Mouse (Mus musculus): ENCODE data around the gene Arid3c.
A peak's percentile ranks its signal among the peaks of the same experiment; 100 is the strongest.
"Not testable (repeated sequence)": the region's sequence is repeated elsewhere in the genome, so short reads cannot be mapped to it uniquely, and the experiment has no call there.

Gene Arid3c

GRCm38 (mm10) chr4:41705922-41706754 is 24.8 kb downstream of the Arid3c start:
- DNase-seq (ENCODE audit: low spot score), result no peak

DNA sequence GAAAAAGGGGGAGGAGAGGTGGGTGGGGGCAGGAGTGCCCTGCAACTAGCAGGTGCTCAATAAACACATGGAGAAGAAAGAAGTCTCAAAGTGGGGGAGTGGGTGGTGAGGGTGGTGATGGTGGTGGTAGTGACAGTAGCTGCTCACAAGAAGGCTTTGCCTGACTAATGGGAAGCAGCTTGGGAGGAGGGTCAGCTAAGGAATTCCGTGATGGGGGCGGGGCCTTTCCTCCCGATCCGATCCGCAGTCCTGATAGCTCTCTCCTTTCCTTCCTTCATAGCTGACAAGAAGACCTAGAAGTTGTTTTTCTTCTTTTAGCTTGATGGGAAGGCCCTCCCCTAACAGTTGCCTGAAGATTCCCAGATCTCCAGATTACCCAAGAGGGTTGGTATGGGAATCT is 26.3 kb downstream of the Arid3c start:
- no peak for DNase-seq (ENCODE audit: low spot score)

DNA sequence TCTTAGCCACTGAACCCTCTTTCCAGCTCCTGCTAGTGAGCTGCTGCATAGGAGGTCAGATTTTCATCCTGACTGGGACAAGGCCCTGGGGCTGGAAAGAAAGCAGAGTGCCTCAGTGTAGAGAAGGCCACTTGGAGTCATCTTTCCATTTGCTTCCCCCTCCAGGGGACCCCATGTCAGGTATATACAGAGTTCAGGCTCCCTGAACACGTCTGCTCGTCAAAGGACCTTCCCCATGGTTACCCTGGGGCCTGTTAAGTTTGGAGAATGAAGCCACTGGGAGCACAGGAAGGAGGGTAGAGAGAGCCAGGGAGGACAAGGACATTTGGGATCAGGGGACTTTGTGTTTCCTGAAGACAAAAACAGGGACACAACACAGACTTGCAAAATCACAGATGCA is 28.7 kb downstream of the Arid3c start:
- DNase-seq (ENCODE audit: low spot score), result not testable (repeated sequence)

GRCm38 (mm10) chr4:41700224-41700623 is 30.7 kb downstream of the Arid3c start:
- not testable (repeated sequence) for DNase-seq (ENCODE audit: low spot score)

GRCm38 (mm10) chr4:41699783-41700182 is 31.2 kb downstream of the Arid3c start, which contains the start of gene Il11ra1:
Il11ra1 (plus strand) TSS chr4:41699989.
- DNase-seq (ENCODE audit: low spot score), result not testable (repeated sequence)

- DNase-seq (ENCODE audit: low spot score), result not testable (repeated sequence)
Measured at GRCm38 (mm10) chr4:41698421-41699016, 32.4 kb downstream of the Arid3c start.

GRCm38 (mm10) chr4:41696930-41697841 is 33.8 kb downstream of the Arid3c start, which contains the start of gene Cntfr:
Cntfr (minus strand) TSS chr4:41697089.
- DNase-seq (ENCODE audit: low spot score), result peak; percentile 82

GRCm38 (mm10) chr4:41696452-41696851 is 34.5 kb downstream of the Arid3c start:
- DNase-seq (ENCODE audit: low spot score), result not testable (repeated sequence)

DNA sequence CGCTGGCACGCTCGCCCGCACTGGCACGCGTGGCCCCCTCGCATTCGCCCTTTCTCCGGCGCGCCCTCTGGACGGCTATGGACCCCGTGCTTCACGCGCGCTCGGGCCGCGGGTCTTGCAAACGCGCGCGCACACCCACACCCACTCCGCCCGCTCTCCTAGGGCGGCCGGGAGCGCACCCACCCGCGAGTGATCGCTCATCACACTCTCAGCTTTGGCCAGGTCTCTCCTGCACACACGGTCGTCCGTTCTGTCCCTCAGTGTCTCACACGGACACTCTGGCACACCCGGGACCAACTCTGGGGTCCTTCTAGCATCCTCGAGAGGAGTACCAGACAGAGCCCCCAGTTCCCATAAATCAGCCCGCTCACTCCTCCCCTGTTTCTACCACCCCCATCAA is 35.1 kb downstream of the Arid3c start:
- DNase-seq (ENCODE audit: low spot score), result not testable (repeated sequence)

GRCm38 (mm10) chr4:41693511-41693910 is 37.4 kb downstream of the Arid3c start:
- DNase-seq (ENCODE audit: low spot score), result not testable (repeated sequence)

DNA sequence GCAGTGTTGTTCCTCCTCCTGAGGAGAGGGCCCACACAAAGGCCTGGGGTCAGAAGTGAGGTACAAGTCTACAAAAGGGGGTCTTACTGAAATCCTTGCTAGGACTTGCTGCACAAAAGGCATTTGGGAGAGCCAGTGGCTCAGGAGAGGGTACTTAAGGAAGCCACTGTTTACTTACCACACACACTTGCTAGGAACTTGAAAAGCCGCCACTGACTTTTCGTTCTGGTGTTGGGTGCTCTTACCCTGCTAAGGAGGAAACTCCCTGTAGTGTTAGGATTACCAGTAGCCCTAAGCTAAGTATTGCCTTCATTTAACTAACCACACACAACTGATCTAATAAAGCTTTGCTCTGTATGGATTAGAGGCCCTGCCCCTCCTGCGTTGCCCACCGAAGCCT is 40.9 kb downstream of the Arid3c start:
- not testable (repeated sequence) for DNase-seq (ENCODE audit: low spot score)

GRCm38 (mm10) chr4:41688562-41688961 is 42.4 kb downstream of the Arid3c start:
- DNase-seq (ENCODE audit: low spot score), result not testable (repeated sequence)

DNA sequence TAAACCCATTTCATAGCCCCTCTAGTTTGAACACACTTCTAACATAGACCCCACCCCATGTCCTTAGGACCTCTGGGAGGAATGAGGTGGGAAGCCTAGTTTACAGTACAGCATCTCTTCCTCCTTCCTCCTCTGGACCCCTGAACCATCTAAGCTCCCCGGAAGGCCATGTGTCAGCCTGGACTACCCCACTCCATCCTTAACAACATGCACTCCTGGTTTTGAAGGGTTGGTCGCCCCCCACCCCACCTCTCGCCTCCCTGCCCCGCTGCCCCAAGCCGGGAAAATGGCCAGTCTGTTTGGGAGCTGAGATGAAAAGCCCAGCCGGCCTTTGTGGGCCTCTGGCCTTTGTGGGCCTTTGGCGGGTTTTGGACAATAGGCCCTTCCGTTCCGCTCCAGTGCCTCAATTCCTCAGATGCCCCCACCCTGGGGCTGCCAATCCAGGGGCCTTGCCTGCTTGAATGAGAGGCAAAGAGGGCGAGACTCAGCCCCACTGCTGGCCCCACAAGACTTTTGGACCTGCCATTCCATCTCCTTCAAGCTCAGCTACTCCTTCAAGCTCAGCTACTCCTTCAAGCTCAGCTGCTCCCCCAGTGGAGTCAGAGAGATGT is 45.0 kb downstream of the Arid3c start:
- DNase-seq (ENCODE audit: low spot score), result not testable (repeated sequence)

- DNase-seq (ENCODE audit: low spot score), result not testable (repeated sequence)
Measured at GRCm38 (mm10) chr4:41684931-41685453, 46.0 kb downstream of the Arid3c start.

GRCm38 (mm10) chr4:41684131-41684930 is 46.6 kb downstream of the Arid3c start:
- DNase-seq (ENCODE audit: low spot score), result not testable (repeated sequence)

- DNase-seq (ENCODE audit: low spot score), result not testable (repeated sequence)
Measured at GRCm38 (mm10) chr4:41683303-41683702, 47.6 kb downstream of the Arid3c start.

DNA sequence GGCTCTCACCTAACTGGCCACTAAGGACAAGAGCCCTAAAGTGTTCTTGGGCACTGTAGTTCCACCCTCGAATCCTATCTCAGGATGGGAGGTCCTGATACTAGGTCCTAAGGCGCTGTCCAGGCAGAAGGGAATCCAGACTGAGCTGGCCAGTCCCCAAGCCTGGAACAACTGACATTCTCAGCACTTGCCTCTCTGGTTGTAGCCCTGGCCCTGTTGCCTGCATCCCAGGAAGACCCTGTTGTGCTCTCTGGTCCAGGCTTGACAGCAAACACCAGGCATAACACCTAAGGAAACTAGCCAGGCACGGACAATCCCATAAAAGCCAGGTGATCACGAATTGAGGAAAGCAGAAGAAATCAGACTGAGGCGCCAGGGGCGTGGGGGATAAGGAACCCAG is 48.2 kb downstream of the Arid3c start:
- no peak for DNase-seq (ENCODE audit: low spot score)

DNA sequence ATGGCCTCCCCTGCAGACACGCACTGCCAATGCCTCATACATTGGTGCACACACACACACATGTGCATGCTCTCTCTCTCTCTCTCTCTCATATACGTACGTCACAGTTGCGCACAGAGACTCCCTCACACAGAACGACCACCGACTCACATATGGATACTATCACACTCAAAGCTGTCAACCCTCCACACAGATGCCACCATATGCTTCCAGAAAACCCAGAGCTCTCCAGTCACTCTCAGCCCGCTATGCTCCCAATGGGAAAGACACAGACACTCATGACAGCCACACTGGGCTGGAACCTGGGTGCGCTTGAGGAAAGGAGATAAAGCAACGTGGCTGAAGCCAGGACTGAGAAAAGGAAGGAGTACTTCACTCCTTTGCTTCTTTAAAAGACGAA is 49.0 kb downstream of the Arid3c start:
- DNase-seq (ENCODE audit: low spot score), result no peak

GRCm38 (mm10) chr4:41681176-41681575 is 49.8 kb downstream of the Arid3c start:
- DNase-seq (ENCODE audit: low spot score), result no peak

- no peak for DNase-seq (ENCODE audit: low spot score)
Measured at GRCm38 (mm10) chr4:41679291-41679690, 51.7 kb downstream of the Arid3c start.

DNA sequence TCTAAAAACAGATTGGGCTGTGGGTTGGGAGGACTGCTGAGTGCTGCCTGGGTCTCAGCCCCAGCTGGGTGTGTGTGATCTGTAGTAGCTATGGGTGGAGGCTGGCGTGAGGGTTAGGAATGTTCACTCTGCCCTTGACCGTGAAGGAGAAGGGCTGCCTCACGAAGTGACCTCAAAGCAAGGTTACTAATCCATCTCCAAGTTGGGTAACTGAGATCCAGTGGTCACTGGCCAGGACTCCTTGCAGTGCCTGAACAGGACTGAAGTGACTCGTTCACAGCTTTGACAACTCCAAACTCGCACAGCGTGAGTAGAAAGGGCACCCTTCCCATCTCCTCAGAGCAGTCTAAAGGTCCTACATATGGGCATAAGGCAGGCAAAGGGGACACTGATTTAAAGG is 52.1 kb downstream of the Arid3c start:
- no peak for DNase-seq (ENCODE audit: low spot score)
